Mouse (Mus musculus) cerebellum, adult 9-11 months (tissue): Measurements from ENCODE around the gene Lgals9.

Experiments
- DNase-seq: peaks from one replicate; pipeline ENCODE4 v3.0.0; 2022

Gene Lgals9

GRCm38 (mm10) chr11:78973381-78974150, 11.2 kb downstream of the Lgals9 start:
- DNase-seq = no peak

- no peak for DNase-seq
Observed at GRCm38 (mm10) chr11:78972811-78973351, 11.9 kb downstream of the Lgals9 start.

GRCm38 (mm10) chr11:78972328-78972727, 12.4 kb downstream of the Lgals9 start:
- no peak for DNase-seq

GRCm38 (mm10) chr11:78971746-78972145, 13.0 kb downstream of the Lgals9 start:
- DNase-seq = no peak

- no peak for DNase-seq
Observed at GRCm38 (mm10) chr11:78971096-78971495, 13.7 kb downstream of the Lgals9 start.

- no peak for DNase-seq
Observed at GRCm38 (mm10) chr11:78968121-78968520, 16.6 kb downstream of the Lgals9 start.

- DNase-seq = no peak
Observed at GRCm38 (mm10) chr11:78967371-78967770, 17.4 kb downstream of the Lgals9 start.

GRCm38 (mm10) chr11:78961221-78961620, 23.5 kb downstream of the Lgals9 start:
- no peak for DNase-seq

- no peak for DNase-seq
Observed at GRCm38 (mm10) chr11:78959841-78960520, 24.8 kb downstream of the Lgals9 start.

GRCm38 (mm10) chr11:78959367-78959766, 25.4 kb downstream of the Lgals9 start:
- no peak for DNase-seq

- peak; percentile 66 for DNase-seq
Observed at GRCm38 (mm10) chr11:78956260-78956659, 28.5 kb downstream of the Lgals9 start.

- DNase-seq = no peak
Observed at GRCm38 (mm10) chr11:78952467-78952866, 32.3 kb downstream of the Lgals9 start.

GRCm38 (mm10) chr11:78950365-78950764, 34.4 kb downstream of the Lgals9 start:
- DNase-seq = no peak

GRCm38 (mm10) chr11:78943083-78943482, 41.7 kb downstream of the Lgals9 start:
- DNase-seq = no peak

- DNase-seq = no peak
Observed at GRCm38 (mm10) chr11:78935178-78935577, 49.6 kb downstream of the Lgals9 start.

GRCm38 (mm10) chr11:78934727-78935126, 50.0 kb downstream of the Lgals9 start:
- no peak for DNase-seq

- DNase-seq = no peak
Observed at GRCm38 (mm10) chr11:78934307-78934706, 50.4 kb downstream of the Lgals9 start.

GRCm38 (mm10) chr11:78929345-78929744, 55.4 kb downstream of the Lgals9 start:
- DNase-seq = peak; percentile 79

- DNase-seq = no peak
Observed at GRCm38 (mm10) chr11:78924916-78925315, 59.8 kb downstream of the Lgals9 start.

GRCm38 (mm10) chr11:78924111-78924510, 60.6 kb downstream of the Lgals9 start:
- no peak for DNase-seq

- DNase-seq = no peak
Observed at GRCm38 (mm10) chr11:78922678-78923407, 61.9 kb downstream of the Lgals9 start.

GRCm38 (mm10) chr11:78920411-78920939, 64.3 kb downstream of the Lgals9 start, which contains the start of gene Nos2:
Nos2 (plus strand) TSS chr11:78920787.
- no peak for DNase-seq

- no peak for DNase-seq
Observed at GRCm38 (mm10) chr11:78919745-78920144, 65.0 kb downstream of the Lgals9 start.
